Mouse (Mus musculus): ENCODE measurements at regions not wholly inside any gene's neighbourhood (a gene's known extent, or its start where the extent isn't known, plus 50 kb on each side); places are given as distances from the start of the nearest gene placed in this dataset.

- H3K4me1 ChIP-seq, result no peaks in the 10 kb centered on the region
- no peak overlapping the region for H3K27ac ChIP-seq
- H3K9ac ChIP-seq, result no peak overlapping the region
- no peaks in the 10 kb centered on the region for H3K9me3 ChIP-seq
- WGBS, result 61% methylated on average over 7 of the region's 7 CpGs
- ATAC-seq (ENCODE audit: low FRiP score, low read depth), result no peak
- no peaks in the 10 kb centered on the region for H3K36me3 ChIP-seq
- H3K27me3 ChIP-seq (replicated peaks), result no peaks in the 10 kb centered on the region
- no peak overlapping the region for H3K4me2 ChIP-seq (replicated peaks)
- no peak overlapping the region for H3K4me3 ChIP-seq
Observed at GRCm38 (mm10) chr11:38681264-38681663, 1445.5 kb upstream of the Tenm2 start.

DNA sequence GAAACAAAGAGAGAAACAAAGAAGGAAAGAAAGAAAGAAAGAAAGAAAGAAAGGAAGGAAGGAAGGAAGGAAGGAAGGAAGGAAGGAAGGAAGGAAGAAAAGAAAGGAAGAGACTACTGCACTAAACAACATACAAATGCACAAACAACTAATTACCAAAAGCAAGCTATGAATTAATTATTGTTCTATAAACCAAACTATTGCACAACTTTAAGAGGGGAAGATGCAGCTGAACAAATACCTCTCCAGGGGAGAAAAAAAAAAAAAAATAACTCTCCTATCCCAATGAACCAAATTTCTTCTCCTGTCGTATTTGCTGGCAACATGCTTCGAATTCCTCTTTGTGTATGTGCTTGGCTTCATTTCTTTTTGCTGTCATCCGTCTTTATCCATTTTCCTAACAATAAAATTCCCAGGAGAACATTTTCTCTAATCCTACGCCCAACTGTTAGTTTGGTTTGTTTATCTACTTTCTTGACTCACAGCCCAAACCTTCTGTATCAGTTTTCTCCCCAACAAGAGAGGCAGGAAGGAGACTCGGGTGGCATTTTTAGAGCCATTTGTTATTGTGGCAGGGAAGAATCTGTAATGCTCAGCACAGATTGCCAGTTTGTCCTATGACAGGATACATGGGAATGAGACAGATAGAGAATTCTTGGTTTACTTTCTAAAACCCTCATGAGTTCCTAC is 1437.7 kb upstream of the Tenm2 start:
- Histone ChIP-seq H3K4me1 (no peaks in the 10 kb centered on the region), H3K9me3 (no peaks in the 10 kb centered on the region), H3K9ac (no peak overlapping the region), H3K36me3 (no peaks in the 10 kb centered on the region), H3K27ac (no peak overlapping the region), H3K27me3 (replicated peaks) (no peaks in the 10 kb centered on the region), H3K4me3 (no peak overlapping the region), H3K4me2 (replicated peaks) (no peak overlapping the region)
- ATAC-seq (ENCODE audit: low FRiP score, low read depth), result no peak
- WGBS, result 71% methylated on average over 5 of the region's 5 CpGs
